Mouse (Mus musculus): ENCODE results near the gene B230118H07Rik.
A peak's percentile ranks its signal among the peaks of the same experiment; 100 is the strongest.

The B230118H07Rik gene

GRCm38 (mm10) chr2:101649114-101649671 lies at the start of gene B230118H07Rik, which contains the start of gene Rag1:
B230118H07Rik (minus strand) TSS chr2:101649532.
Rag1 (minus strand) TSS chr2:101649501.
- no peak for DNase-seq

DNA sequence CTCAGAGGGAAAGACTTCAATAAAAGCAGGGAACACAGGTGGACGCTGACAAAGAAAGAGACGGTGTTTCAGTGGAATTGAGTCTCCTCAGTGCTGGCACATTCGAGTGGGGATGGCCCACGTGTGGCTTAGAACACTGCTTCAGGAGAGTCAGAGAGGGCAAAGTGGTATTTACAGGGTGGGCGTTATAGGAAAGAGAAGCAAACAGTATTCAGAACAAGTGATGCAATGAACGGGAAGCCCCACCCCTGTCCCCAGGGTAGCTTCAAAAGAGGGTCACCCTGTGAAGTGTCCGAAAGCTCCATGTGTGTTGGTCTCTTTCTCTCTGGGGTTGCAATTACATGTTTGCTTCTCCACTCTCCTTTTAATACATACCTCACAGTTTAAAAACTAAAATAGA lies 46.3 kb upstream of the B230118H07Rik start:
- no peak for DNase-seq

- DNase-seq = no peak
Observed at GRCm38 (mm10) chr2:101693577-101694215, 44.4 kb upstream of the B230118H07Rik start.

- DNase-seq = no peak
Observed at GRCm38 (mm10) chr2:101693043-101693442, 43.7 kb upstream of the B230118H07Rik start.

DNA sequence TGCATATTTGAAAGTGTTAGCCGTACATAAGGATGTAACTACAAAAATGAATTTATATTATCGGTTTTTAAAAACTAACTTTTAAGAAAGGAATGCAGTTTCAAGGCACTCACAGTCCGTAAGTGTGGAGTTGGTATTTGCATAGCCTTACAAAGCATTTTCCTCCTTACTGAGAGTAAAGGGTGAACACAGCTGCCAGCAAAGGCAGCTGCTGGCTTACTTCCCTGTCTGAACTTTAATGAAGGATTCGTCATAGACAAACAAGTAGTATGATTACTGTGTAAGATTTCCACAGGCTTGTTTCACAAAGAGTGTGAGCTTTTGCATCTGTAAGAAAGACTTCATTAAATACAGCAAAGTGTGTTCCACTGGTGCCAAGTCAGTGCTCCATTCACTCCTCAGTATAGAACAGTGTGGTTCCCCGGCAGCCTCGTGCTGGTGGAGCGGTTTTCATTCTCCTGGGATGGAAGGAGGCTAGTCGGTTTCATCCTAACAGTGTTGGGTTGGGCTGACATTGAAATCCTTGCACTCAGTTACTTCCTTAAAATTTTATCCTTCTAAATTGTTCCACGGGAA lies 41.0 kb upstream of the B230118H07Rik start:
- DNase-seq = no peak

DNA sequence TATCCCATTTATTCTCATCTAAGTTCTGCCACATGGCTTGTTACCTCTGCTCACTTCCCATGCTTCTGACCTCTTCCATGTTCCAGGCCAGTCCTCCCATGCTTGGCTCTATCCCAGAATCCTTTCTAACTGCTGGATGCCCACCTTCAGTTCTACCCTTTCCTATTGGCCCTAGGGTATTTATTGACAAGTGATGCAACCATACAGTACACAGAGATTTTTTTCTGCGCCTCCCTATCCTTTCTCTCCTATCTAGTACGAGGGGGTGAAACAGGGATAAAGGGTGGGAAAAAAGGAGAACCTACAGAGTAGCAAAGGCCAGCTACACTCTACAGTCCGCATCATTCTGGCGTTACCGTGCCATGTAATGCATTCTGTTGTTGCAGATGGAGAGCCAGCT lies 38.7 kb upstream of the B230118H07Rik start:
- no peak for DNase-seq

- DNase-seq = no peak
Observed at GRCm38 (mm10) chr2:101684421-101684820, 35.1 kb upstream of the B230118H07Rik start.

- no peak for DNase-seq
Observed at GRCm38 (mm10) chr2:101679164-101679784, 29.9 kb upstream of the B230118H07Rik start.

GRCm38 (mm10) chr2:101678236-101679021 lies 29.1 kb upstream of the B230118H07Rik start, which contains the start of gene Traf6:
Traf6 (plus strand) TSS chr2:101678429.
- DNase-seq = peak; percentile 87

- peak; percentile 44 for DNase-seq
Observed at GRCm38 (mm10) chr2:101673547-101673946, 24.2 kb upstream of the B230118H07Rik start.

DNA sequence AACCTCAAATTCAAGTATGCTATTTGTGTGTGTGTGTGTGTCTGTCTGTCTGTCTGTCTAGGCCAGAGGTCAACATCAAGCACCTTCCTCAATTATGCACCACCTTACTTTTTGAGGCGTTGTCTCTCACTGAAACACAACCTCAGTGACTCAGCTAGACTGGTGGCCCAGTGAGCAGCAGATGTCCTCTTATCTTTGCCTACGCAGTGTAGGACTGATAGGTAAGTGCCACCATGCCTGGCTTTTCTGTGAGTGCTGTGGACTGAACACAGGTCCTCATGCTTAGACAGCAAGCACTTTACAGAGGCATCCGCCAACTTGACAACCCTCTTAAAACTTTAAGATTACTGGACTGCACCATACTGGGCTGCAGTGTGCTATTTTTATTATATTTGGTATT lies 19.4 kb upstream of the B230118H07Rik start:
- no peak for DNase-seq

GRCm38 (mm10) chr2:101665703-101666092 lies 16.4 kb upstream of the B230118H07Rik start:
- DNase-seq = no peak

GRCm38 (mm10) chr2:101665058-101665702 lies 15.8 kb upstream of the B230118H07Rik start:
- peak; percentile 90 for DNase-seq

DNA sequence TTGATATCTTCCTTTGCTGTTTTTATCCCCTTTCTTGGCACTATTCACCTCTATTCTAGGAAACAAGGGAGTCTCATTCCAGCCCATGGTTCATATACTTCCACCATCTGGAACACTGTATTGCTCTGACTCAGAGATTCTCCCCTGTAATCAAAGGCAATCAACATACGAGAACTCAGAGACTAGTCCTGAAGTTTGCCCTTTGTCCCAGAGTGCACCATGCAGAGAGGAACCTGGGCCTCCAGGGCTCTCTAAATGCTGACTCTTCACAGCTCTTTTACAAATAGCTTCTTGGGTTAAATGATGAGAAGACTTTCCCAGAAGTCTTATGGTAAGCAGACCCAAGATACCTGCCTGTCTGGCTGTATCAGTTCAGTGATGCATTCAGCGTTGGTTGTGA lies 11.2 kb upstream of the B230118H07Rik start:
- DNase-seq = no peak

DNA sequence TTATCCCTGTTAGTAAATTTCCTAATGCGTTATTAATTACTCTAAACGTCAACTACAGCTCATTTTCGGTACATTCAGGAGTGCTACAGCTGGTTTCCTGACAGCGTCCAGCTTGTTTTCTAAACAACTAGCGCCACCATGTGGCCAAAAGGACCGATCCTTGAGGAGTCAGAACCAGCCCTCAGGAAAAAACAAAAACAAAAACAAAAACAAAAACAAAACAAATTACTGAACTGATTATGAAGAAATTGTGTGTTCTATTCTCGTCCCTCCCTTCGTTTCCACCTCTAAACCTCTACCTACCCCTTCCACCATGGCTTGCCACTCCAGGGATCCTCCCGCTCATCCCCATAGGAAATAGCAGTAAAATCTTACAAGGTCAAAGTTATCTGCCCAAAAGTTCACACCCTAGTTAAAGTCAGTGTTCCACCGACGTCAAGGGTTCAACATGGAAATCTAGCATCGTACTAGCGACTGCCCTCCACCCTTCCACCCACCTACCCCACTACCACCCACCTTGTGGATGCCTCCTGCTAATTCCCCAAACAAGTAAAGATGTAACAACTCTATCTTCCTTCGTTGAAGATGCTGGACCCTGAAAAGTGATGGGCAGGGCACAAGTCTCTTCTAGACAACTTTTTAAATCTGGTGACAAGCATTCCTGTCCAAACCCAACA lies 3.7 kb upstream of the B230118H07Rik start:
- DNase-seq = peak; percentile 77

GRCm38 (mm10) chr2:101652204-101652920 lies 3.0 kb upstream of the B230118H07Rik start:
- DNase-seq = no peak

DNA sequence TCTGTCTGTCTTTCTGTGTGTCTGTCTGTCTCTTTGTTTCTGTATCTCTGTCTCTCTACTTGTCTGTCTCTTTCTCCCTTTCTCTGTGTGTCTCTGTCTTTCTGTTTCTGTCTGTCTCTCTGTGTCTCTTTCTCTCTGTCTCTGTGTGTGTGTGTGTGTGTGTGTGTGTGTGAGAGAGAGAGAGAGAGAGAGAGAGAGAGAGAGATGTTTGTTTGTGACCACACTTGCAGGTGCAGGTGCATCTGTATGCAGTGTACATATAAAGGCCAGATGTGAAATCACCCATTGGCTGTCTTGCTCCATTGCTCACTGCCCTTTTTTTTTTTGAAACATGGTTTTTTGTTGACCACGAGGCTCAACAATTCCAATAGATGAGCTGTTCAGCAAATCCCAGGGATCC lies 1.1 kb upstream of the B230118H07Rik start:
- no peak for DNase-seq

DNA sequence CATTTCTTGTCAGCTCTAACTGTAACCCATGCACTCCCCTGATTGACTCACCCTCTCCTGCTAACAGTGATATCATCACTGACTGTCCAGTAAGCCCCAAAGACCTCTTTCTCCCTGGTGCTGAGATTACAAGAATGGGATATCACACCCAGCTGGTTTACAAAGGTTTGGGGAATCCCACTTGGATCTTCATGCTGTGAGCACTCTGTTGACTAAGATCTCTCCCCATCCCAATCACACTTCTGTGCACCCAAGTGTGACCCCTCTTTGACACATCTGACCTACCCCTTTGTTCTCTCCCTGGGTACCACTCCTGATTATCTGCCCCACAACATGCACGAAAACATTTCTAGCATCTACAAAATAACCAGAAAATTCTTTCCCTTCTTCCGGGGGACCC lies 971 bp downstream of the B230118H07Rik start:
- no peak for DNase-seq

- DNase-seq = no peak
Observed at GRCm38 (mm10) chr2:101645841-101646240, 3.5 kb downstream of the B230118H07Rik start.

DNA sequence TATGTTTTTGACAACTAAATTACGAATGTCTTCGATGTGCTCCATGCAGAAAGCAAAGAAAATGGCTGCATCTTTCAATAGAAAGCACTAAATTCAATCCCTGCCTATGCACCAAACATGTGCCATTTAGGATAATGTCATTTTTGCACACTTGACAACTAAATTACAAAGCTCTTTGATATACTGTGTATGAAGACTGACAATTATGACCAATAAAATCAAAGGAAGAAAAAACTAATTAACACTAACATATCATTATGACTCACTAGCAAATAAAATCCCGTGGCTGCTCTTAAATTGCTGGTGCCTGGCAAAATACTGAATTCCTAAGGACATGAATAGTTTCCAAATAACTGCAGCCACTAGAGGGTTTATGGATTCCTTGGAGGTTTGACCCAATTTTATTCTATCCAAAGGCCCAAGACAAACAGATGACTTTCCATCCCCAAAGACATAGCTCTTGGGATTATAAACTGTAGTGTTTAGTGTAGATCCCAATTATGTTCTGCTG lies 9.4 kb downstream of the B230118H07Rik start:
- DNase-seq = no peak
